Mouse (Mus musculus) monocyte, adult 59 days (primary cell): ENCODE data around the gene Sarnp. TPM values are rescaled to one million over a fixed set of nuclear protein-coding genes. Genes with fewer than 3 reads are reported as not detected.

ENCODE experiments used
- total RNA-seq, 2 experiments: library from RNA; stranded (reverse); gene quantifications; one replicate each; pipeline ENCODE4 v1.2.4; 2023

The Sarnp gene
- total RNA-seq, result 10 to 100 TPM; 40.5 to 49.9 TPM

DNA sequence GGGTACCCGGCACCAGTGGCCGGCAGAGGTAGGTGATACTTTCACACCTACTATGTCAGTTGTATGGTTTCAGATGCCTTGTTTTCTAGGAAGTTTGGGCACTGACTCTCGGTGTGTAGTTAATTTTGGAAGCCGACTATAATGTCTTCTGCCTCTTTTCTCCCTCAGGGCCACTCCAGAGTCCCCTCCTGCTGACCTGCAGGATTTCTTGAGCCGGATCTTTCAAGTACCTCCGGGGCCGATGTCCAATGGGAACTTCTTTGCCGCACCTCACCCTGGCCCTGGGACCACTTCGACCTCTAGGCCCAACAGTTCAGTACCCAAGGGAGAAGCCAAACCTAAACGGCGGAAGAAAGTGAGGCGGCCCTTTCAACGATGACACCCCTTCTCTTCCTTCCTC lies at the start of gene Sarnp:
Gene Sarnp (plus strand): TSS at position 301 of the 400 bp plus-strand sequence.

DNA sequence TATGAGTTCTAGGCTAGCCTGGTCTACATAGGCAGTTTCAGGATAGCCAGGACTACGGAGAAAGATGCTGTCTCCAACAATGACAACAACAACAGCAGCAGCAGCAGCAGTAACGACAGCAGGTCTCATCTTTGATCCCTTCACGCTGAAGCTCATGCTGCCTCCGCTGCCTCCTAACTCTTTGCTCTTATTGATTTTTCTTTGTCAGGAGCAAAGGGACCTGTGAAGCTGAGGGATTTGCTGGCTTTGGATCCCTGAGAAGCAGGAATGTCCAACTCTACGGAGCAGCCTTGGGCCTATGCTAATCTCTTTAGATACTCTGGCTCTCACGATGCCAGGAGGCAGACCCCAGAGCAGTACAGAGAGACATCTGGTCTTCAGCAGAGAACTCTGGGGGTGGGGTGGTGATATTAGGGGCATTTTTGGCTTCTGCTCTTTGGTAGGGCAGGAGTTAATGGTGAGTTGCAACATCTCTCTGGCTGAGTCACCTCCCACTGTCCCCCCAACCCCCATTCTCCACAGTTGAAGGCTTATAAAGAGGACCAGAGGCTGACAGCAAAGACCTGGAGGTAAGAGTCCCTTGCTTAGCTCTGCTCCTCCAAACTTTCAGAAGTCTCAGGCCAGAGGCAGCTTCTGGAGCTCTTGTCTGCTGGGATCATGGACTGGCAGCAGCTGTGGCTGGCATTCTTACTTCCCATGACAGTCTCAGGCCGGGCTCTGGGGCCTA lies 26.6 kb upstream of the Sarnp start, which contains the start of gene Mmp19:
Gene Mmp19 (plus strand): TSS at position 513 of the 727 bp plus-strand sequence.

DNA sequence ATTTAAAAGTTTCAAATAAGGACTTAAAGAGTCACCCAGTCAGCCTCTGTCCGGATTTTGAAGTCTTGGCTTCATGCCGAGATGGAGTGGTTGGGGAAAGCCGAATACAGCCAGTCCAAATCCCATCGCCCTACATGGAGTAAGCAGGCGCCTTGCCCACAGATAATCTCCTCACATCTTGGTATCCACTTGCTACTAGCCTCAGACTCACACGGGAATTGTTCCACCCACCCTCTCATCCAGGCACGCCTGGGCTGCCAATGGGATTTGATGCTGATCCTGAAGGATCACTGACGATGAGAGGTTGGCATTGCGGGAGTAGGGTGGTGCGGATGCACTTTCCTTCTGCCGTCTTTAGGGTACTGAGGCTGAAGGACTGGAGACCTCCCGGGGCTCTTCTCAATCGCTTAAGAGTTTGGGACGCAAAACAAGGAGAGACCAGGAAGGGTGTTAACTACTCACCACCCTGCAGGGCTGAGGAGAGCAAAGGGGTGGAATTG lies 13.3 kb upstream of the Sarnp start, which contains the start of gene Dnajc14:
Gene Dnajc14 (plus strand): TSS at position 292 of the 500 bp plus-strand sequence.

DNA sequence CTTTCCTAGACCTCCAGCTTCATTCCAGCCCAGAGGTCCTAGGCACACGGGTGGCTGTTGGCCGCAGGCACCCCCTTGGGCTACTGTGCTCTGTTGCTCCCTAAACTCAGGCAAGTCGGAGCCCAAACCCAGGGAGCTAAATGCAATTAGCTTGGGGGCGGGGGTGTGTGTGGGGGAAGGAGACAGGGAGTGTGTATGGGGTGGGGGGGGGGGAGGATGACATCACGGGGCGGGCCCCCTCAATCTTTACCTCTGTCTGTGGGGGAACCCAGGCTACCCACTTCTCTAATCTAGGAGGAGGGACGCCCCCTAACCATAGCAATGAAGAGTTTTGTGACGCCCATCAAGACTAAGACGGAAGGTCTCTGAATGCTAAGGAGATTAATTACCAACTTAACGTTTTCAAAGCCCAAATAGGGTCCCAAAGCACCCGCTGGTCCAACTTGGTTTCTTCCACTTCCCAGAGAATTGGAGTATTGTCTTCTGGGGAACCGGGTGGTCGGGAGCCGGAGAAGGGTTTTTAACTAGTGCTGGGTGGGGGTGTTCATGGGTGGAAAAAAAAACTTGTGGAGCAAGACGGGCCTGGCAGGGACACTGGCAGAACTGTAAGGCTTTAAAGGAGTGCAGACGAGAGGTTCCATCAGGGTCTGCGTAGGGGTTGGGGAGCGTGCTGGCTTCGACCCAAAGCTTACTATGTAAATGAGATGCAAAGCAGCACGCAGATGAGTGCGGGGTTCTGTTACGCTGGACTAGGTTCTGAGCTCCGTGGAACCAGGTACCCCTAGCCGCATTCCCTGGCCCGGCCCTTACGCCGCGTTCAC lies 12.7 kb upstream of the Sarnp start, which contains the start of gene Tmem198b:
Gene Tmem198b (minus strand): TSS at position 100 of the 821 bp plus-strand sequence.

GRCm38 (mm10) chr10:128821358-128822056 lies 4.4 kb downstream of the Sarnp start, which contains the start of gene Ormdl2:
Gene Ormdl2 (minus strand): TSS chr10:128821645.

GRCm38 (mm10) chr10:128891296-128892094 lies 74.4 kb downstream of the Sarnp start, which contains the start of gene Gdf11:
Gene Gdf11 (minus strand): TSS chr10:128891718.

DNA sequence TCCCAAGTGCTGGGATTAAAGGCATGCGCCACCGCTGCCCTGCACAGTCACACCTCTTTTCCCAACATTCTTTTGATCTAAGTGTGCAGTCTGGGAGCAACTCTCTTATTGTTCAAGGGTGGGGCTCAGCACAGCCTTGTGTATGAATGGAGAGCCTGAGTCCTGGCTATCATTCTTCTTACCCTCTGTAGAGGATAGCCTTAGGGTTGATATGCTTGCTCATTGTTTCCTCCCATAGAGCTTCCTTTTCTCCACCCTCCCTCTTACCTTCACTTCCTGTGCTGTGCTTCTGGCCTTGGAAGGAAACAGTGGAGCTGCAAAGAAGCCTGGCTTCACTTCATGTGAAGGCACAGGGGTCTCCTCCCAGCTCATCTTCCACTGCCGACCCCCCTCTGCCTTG lies 83.6 kb downstream of the Sarnp start, which contains the start of gene Cd63:
Gene Cd63 (plus strand): TSS at position 292 of the 400 bp plus-strand sequence.

GRCm38 (mm10) chr10:128922822-128923012 lies 105.6 kb downstream of the Sarnp start, which contains the start of gene Rdh5:
Gene Rdh5 (minus strand): TSS chr10:128922888.

DNA sequence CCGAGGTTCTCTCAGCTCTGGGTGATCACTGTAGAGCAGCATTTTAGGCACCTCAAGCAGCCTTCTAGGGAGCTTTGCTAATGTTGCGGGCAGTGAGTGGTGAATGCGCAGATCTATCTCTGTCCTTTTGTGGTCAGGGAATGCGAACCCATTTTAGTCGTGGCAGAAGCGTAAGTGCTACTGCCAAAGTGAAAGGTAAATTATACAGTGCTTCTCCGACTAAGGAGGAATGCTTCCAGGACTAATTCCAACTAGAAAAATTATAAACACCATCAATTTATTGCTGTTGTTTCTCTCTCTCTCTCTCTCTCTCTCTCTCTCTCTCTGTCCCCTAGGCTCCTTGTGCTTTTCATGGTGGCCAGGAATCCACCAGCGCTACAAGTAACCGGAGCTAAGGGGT lies 106.8 kb downstream of the Sarnp start, which contains the start of gene Bloc1s1:
Gene Bloc1s1 (minus strand): TSS at position 101 of the 400 bp plus-strand sequence.

Other genes starting within 250 kb of the Sarnp start
- gene Erbb3, start 227.7 kb upstream of the Sarnp start, total RNA-seq, result 1 to 10 TPM; 1.7 TPM
- gene Rps26, start 190.6 kb upstream of the Sarnp start, total RNA-seq, result 100 to 1,000 TPM; 780 to 995 TPM
- gene Ikzf4, start 171.3 kb upstream of the Sarnp start, total RNA-seq, result under 1 TPM in 1 of 2 experiments, not detected in 1; 0.16 TPM
- 1 to 10 TPM; 2.9 to 4.4 TPM for gene Suox, start 143.3 kb upstream of the Sarnp start, total RNA-seq
- 10 to 100 TPM; 87.5 to 89.5 TPM for gene Rab5b, start 121.1 kb upstream of the Sarnp start, total RNA-seq
- under 1 TPM; 0.37 to 0.49 TPM for gene Pmel, start 113.1 kb upstream of the Sarnp start, total RNA-seq
- 10 to 100 TPM; 34.9 to 37.9 TPM for gene Cdk2, start 112.3 kb upstream of the Sarnp start, total RNA-seq
- gene Dgka, start 72.5 kb upstream of the Sarnp start, total RNA-seq, result 10 to 100 TPM; 49.5 to 55.2 TPM
- gene Pym1, start 69.4 kb upstream of the Sarnp start, total RNA-seq, result 10 to 100 TPM; 20.3 to 22.7 TPM
- 10 to 100 TPM in 1 of 2 experiments, 1 to 10 TPM in 1; 9.8 to 18.0 TPM for gene Mmp19, start 26.4 kb upstream of the Sarnp start, total RNA-seq
- 10 to 100 TPM; 63.2 to 69.8 TPM for gene Dnajc14, start 13.3 kb upstream of the Sarnp start, total RNA-seq
- gene Tmem198b, start 13.0 kb upstream of the Sarnp start, total RNA-seq, result 10 to 100 TPM; 10.8 to 11.1 TPM
- gene Ormdl2, start 4.3 kb downstream of the Sarnp start, total RNA-seq, result 10 to 100 TPM; 30.9 to 41.1 TPM
- gene Gdf11, start 74.4 kb downstream of the Sarnp start, total RNA-seq, result under 1 TPM; 0.43 to 0.50 TPM
- gene Cd63, start 83.7 kb downstream of the Sarnp start, total RNA-seq, result 1 to 10 TPM; 3.9 to 5.2 TPM
- 1 to 10 TPM; 4.9 to 5.2 TPM for gene Rdh5, start 105.6 kb downstream of the Sarnp start, total RNA-seq
- 100 to 1,000 TPM in 1 of 2 experiments, 10 to 100 TPM in 1; 85.1 to 109 TPM for gene Bloc1s1, start 106.7 kb downstream of the Sarnp start, total RNA-seq
- gene Itga7, start 116.5 kb downstream of the Sarnp start, total RNA-seq, result not detected
- not detected for gene Mettl7b, start 143.7 kb downstream of the Sarnp start, total RNA-seq
- gene Olfr9, start 172.1 kb downstream of the Sarnp start, total RNA-seq, result not detected
- not detected for gene Olfr763, start 193.5 kb downstream of the Sarnp start, total RNA-seq
- gene Olfr764-ps1, start 222.6 kb downstream of the Sarnp start, total RNA-seq, result not detected
- not detected for gene Olfr765, start 232.7 kb downstream of the Sarnp start, total RNA-seq